7 mouse cellular contexts compared by ENCODE assay signal in genomic region chr7:127195544-127196295, GRCm38 (mm10). TPM values are rescaled to one million over a fixed set of nuclear protein-coding genes. Genes with fewer than 3 reads are reported as not detected.
DNase-seq lines count a peak whose midpoint lies in the region; ATAC-seq lines count a peak whose summit lies in the region.

Cd2bp2 (minus strand) TSS chr7:127196050.

- peaks cover 33% of the 10 kb centered on the region for H3K36me3 ChIP-seq in intestine, embryonic 16.5 days (ENCODE audit: control insufficient read depth, insufficient read depth, low read length)
- H3K36me3 ChIP-seq in midbrain, embryonic 11.5 days (ENCODE audit: control insufficient read depth, insufficient read depth, low read length) = peaks cover 40% of the 10 kb centered on the region

- ATAC-seq in intestine, embryonic 16.5 days = peak; percentile 98
- peak; percentile 97 for ATAC-seq in midbrain, embryonic 11.5 days (ENCODE audit: low FRiP score)

- H3K9ac ChIP-seq in intestine, embryonic 16.5 days (ENCODE audit: low read depth, low read length) = peak within 1 kb of the TSS; percentile 79
- peak within 1 kb of the TSS; percentile 85 for H3K9ac ChIP-seq in midbrain, embryonic 11.5 days (ENCODE audit: low read length)

- no peaks in the 10 kb centered on the region for H3K27me3 ChIP-seq in intestine, embryonic 16.5 days (replicated peaks; ENCODE audit: control insufficient read depth, insufficient read depth, low read length)
- no peaks in the 10 kb centered on the region for H3K27me3 ChIP-seq in midbrain, embryonic 11.5 days (ENCODE audit: control insufficient read depth, insufficient read depth, low read length)

- WGBS in intestine, embryonic 16.5 days = under 1% methylated on average over 51 of the region's 51 CpGs
- under 1% methylated on average over 51 of the region's 51 CpGs for WGBS in midbrain, embryonic 11.5 days

- intact Hi-C loops in left cerebral cortex, postnatal 36 days (cut with DNase I) = no loop called here

- DNase-seq in adrenal gland, adult 8-10 months = peak; percentile 96
- DNase-seq in embryo, embryonic 9.5 days (ENCODE audit: extremely low spot score) = peak; percentile 97
- DNase-seq in gastrocnemius, postnatal 4 days (ENCODE audit: low spot score in 2 of 2) = peak; percentile 86 to 95
- DNase-seq in left cerebral cortex, postnatal 36 days (ENCODE audit: low spot score in 2 of 2) = peak; percentile 96
- DNase-seq in midbrain, embryonic 11.5 days (ENCODE audit: low spot score, missing footprints) = peak; percentile 99
- peak; percentile 96 for DNase-seq in skeletal muscle tissue, adult 2 months (ENCODE audit: low read depth, low spot score)

- peak within 1 kb of the TSS; percentile 77 for H3K4me3 ChIP-seq in intestine, embryonic 16.5 days (ENCODE audit: low read length)
- peak within 1 kb of the TSS; percentile 85 for H3K4me3 ChIP-seq in midbrain, embryonic 11.5 days (ENCODE audit: low read depth, low read length)

- no peaks in the 10 kb centered on the region for H3K9me3 ChIP-seq in intestine, embryonic 16.5 days (ENCODE audit: control insufficient read depth, low read length)
- no peaks in the 10 kb centered on the region for H3K9me3 ChIP-seq in midbrain, embryonic 11.5 days (ENCODE audit: control insufficient read depth, low read length)

- peak within 1 kb of the TSS; percentile 90 for H3K27ac ChIP-seq in intestine, embryonic 16.5 days (ENCODE audit: low read length)
- H3K27ac ChIP-seq in midbrain, embryonic 11.5 days (ENCODE audit: low read depth, low read length) = peak within 1 kb of the TSS; percentile 76

- H3K4me2 ChIP-seq in intestine, embryonic 16.5 days (ENCODE audit: low read depth, low read length) = peak within 1 kb of the TSS; percentile 68
- H3K4me2 ChIP-seq in midbrain, embryonic 11.5 days = peak within 1 kb of the TSS; percentile 86

- peaks cover 18% of the 10 kb centered on the region for H3K4me1 ChIP-seq in intestine, embryonic 16.5 days (ENCODE audit: control insufficient read depth, insufficient read depth, low read length)
- H3K4me1 ChIP-seq in midbrain, embryonic 11.5 days (ENCODE audit: control insufficient read depth, insufficient read depth, low read length) = peaks cover 15% of the 10 kb centered on the region

RNA-seq across cellular contexts. Expression of gene Cd2bp2, which starts in this region (rescaled TPM):
- total RNA-seq in adrenal gland, adult 8-10 months (2022) = 10 to 100 TPM; 61.9 to 89.2 (median 70.0) TPM
- 10 to 100 TPM; 47.4 to 55.9 TPM for total RNA-seq in gastrocnemius, postnatal 4 days (2021)
- polyA plus RNA-seq in intestine, embryonic 16.5 days (2015; fragmentation: Nextera tagmentation; extraction: Ambion mirVana) = 42.2 and 43.3 TPM in 2 replicates
- total RNA-seq in left cerebral cortex, postnatal 36 days (2021) = 10 to 100 TPM; 81.4 to 89.5 TPM
- 85.3 and 88.0 TPM in 2 replicates for polyA plus RNA-seq in midbrain, embryonic 11.5 days (2014; fragmentation: Nextera tagmentation; extraction: Ambion mirVana)

Comparison
In these comparisons a context has a peak if more than half of its experiments do, and no peak if none do; other contexts are left out.
1. Peak in every context shown above with its lines: DNase-seq, ATAC-seq, H3K4me3 ChIP-seq and H3K27ac ChIP-seq.